Mouse (Mus musculus) right cerebral cortex, adult 2 months (tissue): Measurements from ENCODE around the gene Gimap7.

Source experiments
- DNase-seq, 2 experiments: peaks; one replicate each; pipeline ENCODE4 v3.0.0; 2021 to 2022; ENCODE audit warnings: low spot score in 2 of 2

Gene Gimap7

GRCm38 (mm10) chr6:48741273-48741672, 22.9 kb downstream of the Gimap7 start:
- DNase-seq: no peak

DNA sequence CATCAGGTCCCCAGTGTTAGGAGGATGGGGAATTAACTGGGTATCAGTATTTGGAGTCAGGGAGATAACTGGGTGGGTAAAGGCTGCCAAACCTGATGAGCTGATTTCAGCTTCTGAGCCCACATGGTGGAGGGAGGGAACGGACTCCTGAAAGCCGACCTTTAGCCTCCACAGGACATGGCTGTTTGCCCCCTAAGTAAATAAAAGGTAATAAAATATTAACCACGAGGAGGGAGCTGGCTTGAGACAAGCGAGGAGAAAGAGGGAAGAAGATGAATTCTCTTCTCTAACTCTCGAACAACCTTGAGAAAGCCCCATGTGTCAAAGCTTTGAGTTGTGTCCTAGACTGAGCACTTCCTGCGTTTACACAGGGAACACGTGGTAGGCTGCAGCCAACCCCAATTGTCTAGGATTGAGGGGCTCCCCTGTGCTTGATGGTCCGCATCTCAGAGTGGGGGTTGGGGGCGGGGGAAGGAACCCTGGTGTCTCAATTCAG, 23.3 kb downstream of the Gimap7 start:
- no peak for DNase-seq

- DNase-seq: peak in 1 of 2 experiments; percentile 44
Measured at GRCm38 (mm10) chr6:48742422-48743351, 24.3 kb downstream of the Gimap7 start.

DNA sequence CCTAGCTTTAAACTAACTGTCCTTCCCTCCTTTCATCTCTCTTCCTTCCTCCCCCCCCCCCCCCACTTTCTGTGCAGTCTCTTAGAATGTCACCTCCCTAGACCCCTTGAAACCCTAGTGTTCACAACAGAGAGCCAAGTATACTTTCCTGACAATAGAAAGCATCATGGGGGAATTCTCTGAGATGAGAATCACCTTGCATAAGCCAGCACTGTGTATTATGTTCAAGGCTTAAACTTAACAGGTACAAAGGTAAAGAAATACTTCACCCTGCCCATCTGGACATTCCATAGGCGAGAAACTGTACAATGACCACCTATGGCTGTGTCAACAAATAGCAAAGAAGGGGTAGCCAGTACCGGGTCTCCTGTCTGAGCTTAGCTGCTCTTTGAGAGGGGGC, 27.1 kb downstream of the Gimap7 start:
- no peak for DNase-seq

DNA sequence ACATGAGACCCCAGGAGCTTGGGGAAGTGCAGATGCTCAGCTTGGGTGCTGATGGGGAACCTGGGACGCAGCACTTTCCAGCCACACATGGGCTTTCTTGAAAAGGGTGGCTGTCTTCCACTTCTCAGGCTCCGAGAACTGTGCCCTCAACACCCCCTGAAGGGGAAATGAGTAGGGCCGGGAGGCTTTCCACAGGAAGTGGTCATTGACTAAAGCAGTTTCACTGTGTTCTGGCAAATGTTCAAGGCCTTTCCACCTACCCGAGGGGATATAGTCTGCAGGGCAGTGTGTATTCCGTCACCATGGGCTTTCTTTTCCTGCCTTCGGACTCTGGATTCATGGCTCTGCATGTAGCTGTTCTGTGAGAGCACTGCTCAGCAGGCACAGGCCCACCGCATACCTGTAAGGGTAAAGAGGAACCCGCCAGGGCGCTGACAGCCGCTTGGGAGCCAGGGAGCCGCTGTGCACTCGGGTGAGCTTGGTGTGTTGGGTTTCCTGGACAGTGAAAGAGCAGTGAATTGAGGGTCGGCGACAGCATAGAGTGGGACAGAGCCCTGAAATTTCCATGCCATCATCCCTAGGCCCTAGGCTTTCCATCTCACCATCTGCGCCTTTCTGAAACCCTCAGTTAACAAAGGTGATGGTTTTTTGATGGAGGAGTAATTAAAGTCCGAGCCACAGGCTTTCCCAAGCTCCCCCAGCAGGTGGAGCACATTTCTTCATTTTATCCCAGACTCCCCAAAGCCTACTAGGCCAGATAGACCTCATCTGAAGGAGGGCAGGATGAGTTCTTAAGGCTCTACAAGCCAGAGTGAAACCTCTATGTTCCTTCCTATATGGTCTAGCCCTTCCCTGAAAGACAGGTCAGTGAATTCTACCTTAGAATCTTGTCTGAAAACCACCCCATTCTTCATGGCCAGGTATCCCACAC, 27.8 kb downstream of the Gimap7 start, which contains the start of gene Gimap5:
Gimap5 (plus strand) TSS at position 239 of the 931 bp plus-strand sequence.
- DNase-seq: peak in 1 of 2 experiments; percentile 31

DNA sequence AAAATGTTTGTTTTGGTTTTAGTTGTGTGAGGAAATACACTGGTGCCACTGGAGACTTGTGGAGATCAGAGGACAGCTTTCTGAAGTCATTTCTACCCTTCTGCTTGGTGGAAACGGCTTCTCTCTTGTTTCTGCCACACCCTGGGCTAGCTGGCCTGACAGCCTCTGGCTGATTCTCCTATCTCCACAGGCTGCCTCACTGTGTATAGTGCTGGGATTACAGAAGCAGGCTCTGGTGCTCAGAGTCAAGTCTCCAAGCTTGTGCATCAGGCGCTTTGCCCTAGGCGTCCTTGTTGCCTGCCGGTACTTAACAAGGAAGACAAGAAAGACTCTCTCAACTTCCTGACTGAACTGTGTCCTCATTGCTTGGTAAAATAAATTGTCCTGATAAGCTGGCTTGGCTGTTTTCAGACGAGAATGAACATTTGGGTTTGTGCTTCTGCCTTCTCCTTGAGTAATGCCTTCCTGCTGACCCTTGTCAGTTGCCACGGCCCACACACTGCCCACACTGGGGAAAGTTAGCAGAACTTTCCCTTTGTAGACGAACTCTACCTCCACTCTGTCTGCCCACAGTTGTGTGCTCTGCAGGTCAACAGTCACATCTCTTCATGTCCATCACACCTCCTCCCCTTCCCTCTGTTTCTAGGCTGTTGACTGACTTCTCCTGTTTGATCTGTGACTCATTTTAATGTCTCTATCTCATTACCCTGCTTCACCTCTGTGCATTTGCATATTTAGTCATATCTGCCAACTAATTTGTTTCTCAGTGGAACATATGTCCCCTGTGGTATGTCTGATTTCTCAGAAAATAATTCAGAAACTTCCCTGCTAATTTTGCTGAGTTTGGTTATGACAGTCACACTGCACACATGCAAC, 28.9 kb downstream of the Gimap7 start:
- no peak for DNase-seq

DNA sequence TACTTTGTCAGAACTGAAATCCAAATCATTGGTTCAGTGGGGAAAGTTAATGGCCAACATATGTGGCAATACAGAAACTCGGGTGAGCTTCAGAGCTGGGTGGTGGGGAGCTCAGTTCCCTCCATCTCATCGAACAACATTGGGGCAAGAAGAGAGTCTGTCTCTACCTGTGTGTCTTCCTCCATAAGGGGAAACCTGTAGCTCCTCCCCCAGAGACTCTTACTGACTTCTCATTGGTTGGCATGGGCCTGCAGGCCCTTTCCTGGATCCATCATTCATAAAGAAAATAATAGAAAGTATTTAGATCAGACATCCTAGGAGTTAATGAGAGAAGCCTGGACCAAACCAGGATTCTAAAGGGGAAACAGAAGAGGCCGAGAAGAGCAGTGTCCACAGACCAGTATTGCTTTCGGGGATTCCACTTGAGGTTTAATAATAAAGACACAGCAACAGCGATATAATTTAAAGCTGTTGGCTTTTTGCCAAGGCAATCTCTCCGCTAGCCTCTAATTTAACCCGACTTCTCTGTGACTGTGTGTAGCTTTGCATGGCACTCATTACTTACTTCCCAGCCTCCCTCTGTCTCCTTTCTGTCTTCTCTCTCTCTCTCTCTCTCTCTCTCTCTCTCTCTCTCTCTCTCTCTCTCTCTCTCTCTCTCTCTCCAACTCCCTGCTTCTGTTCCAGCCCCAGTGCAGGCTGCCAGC, 45.3 kb downstream of the Gimap7 start:
- no peak for DNase-seq

DNA sequence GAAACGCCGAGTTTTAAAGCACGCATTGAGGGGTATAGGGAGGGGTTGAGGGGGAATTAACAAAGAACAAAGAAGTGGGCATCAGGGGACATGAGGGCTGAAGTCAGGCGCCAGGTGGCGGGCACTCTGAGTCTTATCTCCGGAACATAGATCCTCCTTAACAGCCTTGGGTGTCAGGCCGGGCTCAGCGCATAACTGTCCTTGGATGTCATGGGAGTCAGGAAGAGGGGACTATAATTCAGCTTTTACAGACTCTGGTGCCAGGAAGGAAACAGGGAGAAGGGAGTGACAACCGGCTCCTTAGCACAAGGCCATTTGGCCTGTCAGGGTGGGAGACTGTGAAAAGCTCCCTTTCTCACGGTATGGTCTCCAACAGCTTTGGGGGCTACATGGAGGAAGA, 46.1 kb downstream of the Gimap7 start:
- no peak for DNase-seq

GRCm38 (mm10) chr6:48768178-48768869, 49.9 kb downstream of the Gimap7 start:
- DNase-seq: no peak

GRCm38 (mm10) chr6:48768933-48769332, 50.5 kb downstream of the Gimap7 start:
- no peak for DNase-seq

DNA sequence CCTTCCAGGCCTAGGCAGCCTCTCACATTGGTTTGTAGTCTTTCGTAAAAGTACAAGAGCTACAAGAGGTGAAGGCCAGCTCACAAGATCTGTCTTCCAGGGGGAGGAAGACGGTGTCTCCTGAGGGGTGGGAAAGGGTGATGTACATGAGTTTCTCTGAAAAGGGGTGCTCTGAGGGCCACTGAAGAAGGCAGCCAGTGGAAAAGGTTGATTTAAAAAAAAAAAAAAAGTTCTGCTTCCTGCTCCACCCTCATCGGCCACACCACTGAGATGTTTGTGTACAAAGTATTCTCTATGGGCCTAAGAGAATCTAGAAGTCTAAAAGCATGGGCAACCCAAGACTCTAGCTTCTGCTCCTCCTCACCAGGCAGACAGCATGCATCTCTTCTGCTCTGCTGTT, 52.3 kb downstream of the Gimap7 start, which contains the start of gene Gimap3:
Gimap3 (minus strand) TSS at position 156 of the 400 bp plus-strand sequence.
- no peak for DNase-seq

DNA sequence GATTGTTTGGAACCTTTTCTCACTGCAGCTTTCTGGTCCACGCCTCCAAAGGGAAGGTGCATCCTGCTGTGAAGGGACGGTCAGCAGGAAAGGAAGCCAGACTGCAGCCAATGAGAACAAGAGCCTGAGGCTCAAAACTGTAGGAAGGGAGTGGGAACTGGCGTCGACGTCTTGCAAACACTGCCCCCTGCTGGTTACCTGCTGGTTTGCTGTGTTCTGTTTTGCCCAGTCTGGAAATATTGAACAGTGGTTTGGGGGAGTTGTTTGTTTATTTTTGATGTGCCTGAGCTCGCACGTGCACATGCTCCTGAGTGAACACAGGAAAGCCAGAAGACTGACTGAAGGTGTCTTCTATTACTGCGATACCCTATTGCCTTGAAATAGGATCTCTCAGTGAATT, 53.6 kb downstream of the Gimap7 start:
- peak; percentile 84 to 85 for DNase-seq
